Mouse (Mus musculus) brain, embryonic 14.5 days (tissue): ENCODE measurements around the gene Ptbp3.

ENCODE experiments used
- CTCF ChIP-seq: fragments of 200-500 bp; IDR thresholded peaks from 2 replicates; pipeline ENCODE4 v1.5.1; 2012; ENCODE audit warnings: inconsistent platforms, mild to moderate bottlenecking, moderate library complexity, borderline replicate concordance; ENCODE audit not compliant: insufficient read depth, insufficient read length; ENCODE audit errors: extremely low read depth
- POLR2A ChIP-seq: fragments of 200-500 bp; IDR thresholded peaks from 2 replicates; pipeline ENCODE4 v1.6.1; 2012; ENCODE audit warnings: mild to moderate bottlenecking, inconsistent platforms, borderline replicate concordance; ENCODE audit not compliant: poor library complexity, insufficient read depth, insufficient read length, severe bottlenecking; ENCODE audit errors: extremely low read depth

DNA sequence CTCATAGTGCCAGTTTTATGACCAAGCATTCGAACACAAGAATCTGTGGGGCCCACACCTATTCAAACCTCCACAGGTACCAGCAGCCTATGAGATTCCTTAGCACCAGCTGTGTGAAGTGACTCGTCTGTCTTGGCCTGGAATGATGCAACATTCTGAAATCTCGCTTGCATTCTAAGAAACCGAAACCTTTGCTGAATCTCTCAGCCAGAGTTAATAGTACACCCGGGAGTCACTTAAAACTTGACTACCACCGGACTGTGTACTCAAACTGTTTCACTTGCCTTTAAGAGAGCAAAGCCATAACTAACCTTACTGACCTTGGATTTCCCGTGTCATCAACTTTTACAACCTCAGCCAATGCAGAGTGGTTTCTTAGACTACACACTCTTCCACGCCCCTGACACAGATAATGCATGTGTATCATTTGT is 96.6 kb downstream of the Ptbp3 start:
- TF ChIP-seq POLR2A (no peak), CTCF (no peak)
